14 mouse cellular contexts compared by ENCODE assay signal in the genomic region with DNA sequence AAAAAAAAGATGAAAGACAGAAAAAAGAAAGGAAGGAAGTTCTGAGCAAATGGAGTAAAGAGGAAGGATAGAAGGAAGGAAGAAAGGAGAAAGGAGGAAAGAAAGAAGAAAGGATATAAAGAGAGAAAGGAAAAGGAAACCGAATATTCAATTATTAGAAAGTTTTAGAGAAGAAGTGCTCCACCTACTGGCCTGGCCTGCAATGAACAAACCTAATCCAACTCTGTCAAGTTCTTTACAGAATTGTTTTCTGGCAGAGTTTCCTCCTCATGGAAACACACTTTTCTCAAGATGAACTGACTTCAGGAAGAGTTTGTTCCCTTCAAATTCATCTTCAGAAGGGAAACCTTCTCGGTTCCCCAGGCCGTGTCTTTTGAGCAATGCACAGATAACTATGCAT. TPM values are rescaled to one million over a fixed set of nuclear protein-coding genes. Genes with fewer than 3 reads are reported as not detected.
DNase-seq lines count a peak whose midpoint lies in the region; ATAC-seq and TF ChIP-seq lines count a peak whose summit lies in the region.
"Had no signal": no experiment of that assay in that cellular context is flagged by ENCODE, and none has a peak within 500 bp of the region (broad histone marks: within the 10 kb centered on the region; RNA-seq: fewer than 3 reads in every experiment).

No protein-coding gene starts in this region.

- no peaks in the 10 kb centered on the region for H3K4me1 ChIP-seq in midbrain, postnatal 0 days (ENCODE audit: insufficient read depth, low read length)
- H3K4me1 ChIP-seq in midbrain, embryonic 13.5 days (replicated peaks) = no peaks in the 10 kb centered on the region
- H3K4me1 ChIP-seq: limb, embryonic 15.5 days; neural tube, embryonic 12.5 days had no signal

- no peak overlapping the region for H3K4me3 ChIP-seq in midbrain, postnatal 0 days (ENCODE audit: low read depth, low read length)
- no peak overlapping the region for H3K4me3 ChIP-seq in midbrain, embryonic 13.5 days (replicated peaks)
- H3K4me3 ChIP-seq: limb, embryonic 15.5 days; neural tube, embryonic 12.5 days had no signal

- H3K27me3 ChIP-seq in midbrain, postnatal 0 days (ENCODE audit: insufficient read depth, low read length) = no peaks in the 10 kb centered on the region
- no peaks in the 10 kb centered on the region for H3K27me3 ChIP-seq in midbrain, embryonic 13.5 days
- H3K27me3 ChIP-seq: limb, embryonic 15.5 days; neural tube, embryonic 12.5 days had no signal

- no peak overlapping the region for H3K9ac ChIP-seq in midbrain, postnatal 0 days (replicated peaks; ENCODE audit: low read length, poor library complexity, severe bottlenecking)
- no peak overlapping the region for H3K9ac ChIP-seq in midbrain, embryonic 13.5 days (replicated peaks)
- H3K9ac ChIP-seq: limb, embryonic 15.5 days; neural tube, embryonic 12.5 days had no signal

- H3K9me3 ChIP-seq in midbrain, postnatal 0 days (ENCODE audit: low read length) = no peaks in the 10 kb centered on the region
- H3K9me3 ChIP-seq in midbrain, embryonic 13.5 days = no peaks in the 10 kb centered on the region
- H3K9me3 ChIP-seq: limb, embryonic 15.5 days; neural tube, embryonic 12.5 days had no signal

- H3K36me3 ChIP-seq in midbrain, postnatal 0 days (ENCODE audit: insufficient read depth, low read length) = no peaks in the 10 kb centered on the region
- no peaks in the 10 kb centered on the region for H3K36me3 ChIP-seq in midbrain, embryonic 13.5 days
- H3K36me3 ChIP-seq: limb, embryonic 15.5 days; neural tube, embryonic 12.5 days had no signal

- H3K27ac ChIP-seq in midbrain, postnatal 0 days (ENCODE audit: low read depth, low read length) = no peak overlapping the region
- H3K27ac ChIP-seq in midbrain, embryonic 13.5 days = no peak overlapping the region
- H3K27ac ChIP-seq: limb, embryonic 15.5 days; neural tube, embryonic 12.5 days had no signal

- H3K4me2 ChIP-seq in midbrain, postnatal 0 days (ENCODE audit: low read depth, low read length, poor library complexity, severe bottlenecking) = no peak overlapping the region
- no peak overlapping the region for H3K4me2 ChIP-seq in midbrain, embryonic 13.5 days (replicated peaks)
- H3K4me2 ChIP-seq: limb, embryonic 15.5 days; neural tube, embryonic 12.5 days had no signal

- ATAC-seq in midbrain, postnatal 0 days (ENCODE audit: low FRiP score) = no peak
- ATAC-seq in midbrain, embryonic 13.5 days = no peak

- TF ChIP-seq CTCF in midbrain, postnatal 0 days (IDR thresholded peaks at IDR 0.05) = peak; percentile 71

- WGBS in midbrain, postnatal 0 days = 53% methylated on average over 3 of the region's 3 CpGs
- 53% methylated on average over 3 of the region's 3 CpGs for whole genome bisulfite sequencing in midbrain, embryonic 13.5 days

- peak; percentile 12 for DNase-seq in heart, postnatal 4 days
- DNase-seq in heart, adult 8-10 months (ENCODE audit: low spot score) = no peak
- peak; percentile 21 for DNase-seq in midbrain, postnatal 0 days (ENCODE audit: low spot score)
- DNase-seq in adipocyte (ENCODE audit: low spot score) = peak; percentile 23
- DNase-seq in retina, embryonic 14.5 days (ENCODE audit: low spot score) = peak; percentile 60
- no peak for DNase-seq in cerebellum, adult 9-11 months
- no peak for DNase-seq in urinary bladder, postnatal 14 days (ENCODE audit: low spot score)
- DNase-seq: cerebellum, adult 8-10 months had no signal

RNA-seq across cellular contexts. Expression of gene Ifna4, which starts 2.8 kb away (rescaled TPM):
- not detected for total RNA-seq in heart, postnatal 4 days (2021)
- not detected for total RNA-seq in heart, adult 8-10 months (2022)
- total RNA-seq in midbrain, postnatal 0 days (2014; rRNA removed) = not detected in 2 replicates
- polyA plus RNA-seq in midbrain, postnatal 0 days (2015; fragmentation: Nextera tagmentation; extraction: Ambion mirVana) = not detected in 2 replicates
- polyA plus RNA-seq in midbrain, embryonic 13.5 days (2015; fragmentation: Nextera tagmentation; extraction: Ambion mirVana) = not detected in 2 replicates
- total RNA-seq: gastrocnemius, postnatal 4 days had no signal
- polyA plus RNA-seq: intestine, embryonic 14.5 days; limb, embryonic 15.5 days; neural tube, embryonic 12.5 days; stomach, embryonic 16.5 days had no signal

RNA-seq across cellular contexts. Expression of gene Ifna5, which starts 3.5 kb away (rescaled TPM):
- total RNA-seq in heart, postnatal 4 days (2021) = not detected
- total RNA-seq in heart, adult 8-10 months (2022) = not detected
- not detected in 2 replicates for total RNA-seq in midbrain, postnatal 0 days (2014; rRNA removed)
- not detected in 2 replicates for polyA plus RNA-seq in midbrain, postnatal 0 days (2015; fragmentation: Nextera tagmentation; extraction: Ambion mirVana)
- polyA plus RNA-seq in midbrain, embryonic 13.5 days (2015; fragmentation: Nextera tagmentation; extraction: Ambion mirVana) = not detected in 2 replicates
- total RNA-seq: gastrocnemius, postnatal 4 days had no signal
- polyA plus RNA-seq: intestine, embryonic 14.5 days; limb, embryonic 15.5 days; neural tube, embryonic 12.5 days; stomach, embryonic 16.5 days had no signal

RNA-seq across cellular contexts. Expression of gene Ifna1, which starts 11.1 kb away (rescaled TPM):
- total RNA-seq in heart, postnatal 4 days (2021) = not detected
- not detected for total RNA-seq in heart, adult 8-10 months (2022)
- total RNA-seq in midbrain, postnatal 0 days (2014; rRNA removed) = not detected in 2 replicates
- polyA plus RNA-seq in midbrain, postnatal 0 days (2015; fragmentation: Nextera tagmentation; extraction: Ambion mirVana) = not detected in 2 replicates
- polyA plus RNA-seq in midbrain, embryonic 13.5 days (2015; fragmentation: Nextera tagmentation; extraction: Ambion mirVana) = not detected in 2 replicates
- total RNA-seq: gastrocnemius, postnatal 4 days had no signal
- polyA plus RNA-seq: intestine, embryonic 14.5 days; limb, embryonic 15.5 days; neural tube, embryonic 12.5 days; stomach, embryonic 16.5 days had no signal

RNA-seq across cellular contexts. Expression of gene Ifna6, which starts 11.6 kb away (rescaled TPM):
- total RNA-seq in heart, postnatal 4 days (2021) = not detected
- total RNA-seq in heart, adult 8-10 months (2022) = not detected
- total RNA-seq in midbrain, postnatal 0 days (2014; rRNA removed) = not detected in 2 replicates
- polyA plus RNA-seq in midbrain, postnatal 0 days (2015; fragmentation: Nextera tagmentation; extraction: Ambion mirVana) = not detected in 2 replicates
- polyA plus RNA-seq in midbrain, embryonic 13.5 days (2015; fragmentation: Nextera tagmentation; extraction: Ambion mirVana) = not detected in 2 replicates
- total RNA-seq: gastrocnemius, postnatal 4 days had no signal
- polyA plus RNA-seq: intestine, embryonic 14.5 days; limb, embryonic 15.5 days; neural tube, embryonic 12.5 days; stomach, embryonic 16.5 days had no signal

RNA-seq across cellular contexts. Expression of gene Ifna11, which starts 19.1 kb away (rescaled TPM):
- not detected for total RNA-seq in heart, postnatal 4 days (2021)
- total RNA-seq in heart, adult 8-10 months (2022) = not detected
- not detected in 2 replicates for total RNA-seq in midbrain, postnatal 0 days (2014; rRNA removed)
- polyA plus RNA-seq in midbrain, postnatal 0 days (2015; fragmentation: Nextera tagmentation; extraction: Ambion mirVana) = not detected in 2 replicates
- polyA plus RNA-seq in midbrain, embryonic 13.5 days (2015; fragmentation: Nextera tagmentation; extraction: Ambion mirVana) = not detected in 2 replicates
- total RNA-seq: gastrocnemius, postnatal 4 days had no signal
- polyA plus RNA-seq: intestine, embryonic 14.5 days; limb, embryonic 15.5 days; neural tube, embryonic 12.5 days; stomach, embryonic 16.5 days had no signal

Comparison
In these comparisons a context has a peak if more than half of its experiments do, and no peak if none do; other contexts are left out.
1. DNase-seq: peak in heart, postnatal 4 days (single experiment), midbrain, postnatal 0 days (single experiment), adipocyte (single experiment) and retina, embryonic 14.5 days (single experiment); none in heart, adult 8-10 months (single experiment), cerebellum, adult 9-11 months (single experiment) and urinary bladder, postnatal 14 days (single experiment).